Comparison of ENCODE assay signal across 24 mouse cellular contexts in genomic region chr2:137827814-137828374, GRCm38 (mm10).
DNase-seq lines count a peak whose midpoint lies in the region; ATAC-seq and TF ChIP-seq lines count a peak whose summit lies in the region.
"Had no signal": no experiment of that assay in that cellular context is flagged by ENCODE, and none has a peak within 500 bp of the region (broad histone marks: within the 10 kb centered on the region; RNA-seq: fewer than 3 reads in every experiment).

No protein-coding gene starts in this region.

- no peak for TF ChIP-seq CTCF in brain, embryonic 14.5 days (IDR thresholded peaks at IDR 0.05; ENCODE audit: borderline replicate concordance, extremely low read depth, insufficient read depth, insufficient read length)

- H3K27me3 ChIP-seq in heart, embryonic 13.5 days (replicated peaks), result no peaks in the 10 kb centered on the region
- H3K27me3 ChIP-seq: liver, embryonic 15.5 days; lung, embryonic 15.5 days; midbrain, embryonic 12.5 days; neural tube, embryonic 15.5 days had no signal

- 0 out of 2 replicates have a peak, but pooled peaks cover 3% of the 10 kb centered on the region for H3K9me3 ChIP-seq in heart, embryonic 13.5 days
- H3K9me3 ChIP-seq: limb, embryonic 10.5 days; liver, embryonic 15.5 days; lung, embryonic 15.5 days; midbrain, embryonic 12.5 days; neural tube, embryonic 15.5 days had no signal

- no peak overlapping the region for H3K4me3 ChIP-seq in heart, embryonic 13.5 days
- H3K4me3 ChIP-seq: limb, embryonic 10.5 days; liver, embryonic 15.5 days; lung, embryonic 15.5 days; midbrain, embryonic 12.5 days; neural tube, embryonic 15.5 days had no signal

- peak overlapping the region; percentile 6; the same call in 1 of the 2 replicates for H3K4me2 ChIP-seq in heart, embryonic 13.5 days
- H3K4me2 ChIP-seq: heart, embryonic 11.5 days; liver, embryonic 15.5 days; lung, embryonic 15.5 days; midbrain, embryonic 12.5 days; neural tube, embryonic 15.5 days had no signal

- WGBS in heart, embryonic 13.5 days, result 29% methylated on average over 8 of the region's 8 CpGs

- no peaks in the 10 kb centered on the region for H3K36me3 ChIP-seq in heart, embryonic 13.5 days
- H3K36me3 ChIP-seq: limb, embryonic 10.5 days; liver, embryonic 15.5 days; lung, embryonic 15.5 days; midbrain, embryonic 12.5 days; neural tube, embryonic 15.5 days had no signal

- no peak overlapping the region for H3K9ac ChIP-seq in heart, embryonic 13.5 days
- H3K9ac ChIP-seq: liver, embryonic 15.5 days; lung, embryonic 15.5 days; midbrain, embryonic 12.5 days; neural tube, embryonic 15.5 days had no signal

- H3K27ac ChIP-seq in heart, embryonic 13.5 days (replicated peaks), result no peak overlapping the region
- H3K27ac ChIP-seq: limb, embryonic 10.5 days; liver, embryonic 15.5 days; lung, embryonic 15.5 days; midbrain, embryonic 12.5 days; neural tube, embryonic 15.5 days had no signal

- H3K4me1 ChIP-seq in heart, embryonic 13.5 days, result peaks cover 16% of the 10 kb centered on the region
- H3K4me1 ChIP-seq: limb, embryonic 10.5 days; liver, embryonic 15.5 days; lung, embryonic 15.5 days; midbrain, embryonic 12.5 days; neural tube, embryonic 15.5 days had no signal

- DNase-seq in heart, adult 18-20 months, result no peak
- DNase-seq in 416B (ENCODE audit: low read depth), result peak; percentile 26
- peak; percentile 20 for DNase-seq in brain, embryonic 14.5 days (ENCODE audit: low read depth)
- peak; percentile 59 for DNase-seq in fibroblast of lung, adult 2 months (ENCODE audit: low read depth)
- no peak for DNase-seq in gastrocnemius, postnatal 25 days
- no peak for DNase-seq in layer of hippocampus, adult 18-20 months (ENCODE audit: low spot score in 2 of 2)
- no peak for DNase-seq in right cerebral cortex, postnatal 36 days (ENCODE audit: low spot score in 2 of 2)
- DNase-seq: adrenal gland, adult 8-10 months; cerebellum, adult 2 months; cerebellum, postnatal 25 days; kidney, adult 8-10 months; kidney, postnatal 10 days; liver; spleen, adult 18-20 months; thymus, postnatal 14 days had no signal

- no peak for ATAC-seq in heart, embryonic 13.5 days (ENCODE audit: extremely low read depth, insufficient number of reproducible peaks, low FRiP score, low TSS enrichment)
- ATAC-seq: activated CD4-positive, CD25-positive, alpha-beta regulatory T cell, adult 4 months; forebrain, embryonic 14.5 days had no signal

- no peak for TF ChIP-seq POLR2A in brain, embryonic 14.5 days (IDR thresholded peaks at IDR 0.05; ENCODE audit: borderline replicate concordance, extremely low read depth, insufficient read depth, insufficient read length, poor library complexity, severe bottlenecking)

Comparison
In these comparisons a context has a peak if more than half of its experiments do, and no peak if none do; other contexts are left out.
1. DNase-seq: peak in 416B (single experiment), brain, embryonic 14.5 days (single experiment) and fibroblast of lung, adult 2 months (single experiment); none in heart, adult 18-20 months (0 of 2), gastrocnemius, postnatal 25 days (single experiment), layer of hippocampus, adult 18-20 months (0 of 2) and right cerebral cortex, postnatal 36 days (0 of 2).